Mouse (Mus musculus) hindbrain, postnatal 0 days (tissue): ENCODE measurements around the gene Wasf2. TPM values are rescaled to one million over a fixed set of nuclear protein-coding genes. Genes with fewer than 3 reads are reported as not detected.
A peak's percentile ranks its signal among the peaks of the same experiment; 100 is the strongest.

Source experiments
- ATAC-seq: fragments of 200-750 bp; cut with Nextera tagmentation; 2 replicates; pipeline ENCODE4 v1.8.0; 2017; ENCODE audit warnings: mild to moderate bottlenecking, moderate TSS enrichment, moderate library complexity
- DNase-seq: peaks from one replicate; pipeline ENCODE4 v3.0.0-alpha.2; 2015; ENCODE audit warnings: low spot score
- H3K27ac ChIP-seq: fragments of 300-500 bp; sonication (generic); 2 replicates; pipeline ENCODE4 v1.5.1; 2014; ENCODE audit warnings: mild to moderate bottlenecking
- H3K27me3 ChIP-seq: fragments of 300-500 bp; sonication (generic); 2 replicates; pipeline ENCODE4 v1.6.1; 2014; ENCODE audit warnings: low read length, mixed read lengths; ENCODE audit not compliant: insufficient read depth
- H3K36me3 ChIP-seq: fragments of 300-500 bp; sonication (generic); 2 replicates; pipeline ENCODE4 v1.6.1; 2014; ENCODE audit warnings: low read length, mixed read lengths; ENCODE audit not compliant: insufficient read depth
- H3K4me1 ChIP-seq: fragments of 300-500 bp; sonication (generic); 2 replicates; pipeline ENCODE4 v1.6.1; 2014; ENCODE audit warnings: antibody characterized with exemption, low read length, mixed read lengths; ENCODE audit not compliant: insufficient read depth
- H3K4me2 ChIP-seq: fragments of 300-500 bp; sonication (generic); 2 replicates; pipeline ENCODE4 v1.6.1; 2014; ENCODE audit warnings: low read depth, mild to moderate bottlenecking, low read length, moderate library complexity, mixed read lengths
- H3K4me3 ChIP-seq: fragments of 300-500 bp; sonication (generic); 2 replicates; pipeline ENCODE4 v1.5.1; 2014; ENCODE audit warnings: low read length
- H3K9ac ChIP-seq: fragments of 300-500 bp; sonication (generic); replicated peaks from 2 replicates; pipeline ENCODE4 v1.6.1; 2014; ENCODE audit warnings: mild to moderate bottlenecking, low read length, moderate library complexity, mixed read lengths
- H3K9me3 ChIP-seq: fragments of 300-500 bp; sonication (generic); 2 replicates; pipeline ENCODE4 v1.6.1; 2016; ENCODE audit warnings: low read length, mixed read lengths
- CTCF ChIP-seq: IDR thresholded peaks from 2 replicates; pipeline ENCODE4 v1.5.1; 2016; ENCODE audit warnings: antibody characterized with exemption, control low read depth, low read depth
- WGBS: fragments of 180-500 bp; shearing (Covaris S2); extraction: QIAGEN DNeasy Blood & Tissue Kit; methylation state at CpG from one replicate; pipeline ENCODE4 v1.1.7; 2014; 5-methylcytosine and 5-hydroxymethylcytosine counted together
- polyA plus RNA-seq: library from polyadenylated mRNA; unstranded; fragments of >200 nt; fragmentation: Nextera tagmentation; extraction: Ambion mirVana; gene quantifications from 2 replicates; pipeline ENCODE4 v1.2.1, GENCODE M21; 2015
- total RNA-seq: library from RNA; depleted of rRNA; stranded (reverse); fragments of >200 nt; gene quantifications from 2 replicates; pipeline ENCODE4 v1.2.3, GENCODE M21; 2014

The Wasf2 gene
- total and polyA plus RNA-seq, 2 experiments from 2014 or later: 14.1 to 27.5 TPM

- DNase-seq (no peak), ATAC-seq (no peak)
- Histone ChIP-seq H3K27me3 (no peaks in the 10 kb centered on the region), H3K4me1 (peaks cover 8% of the 10 kb centered on the region), H3K4me2 (no peak overlapping the region), H3K27ac (no peak overlapping the region), H3K9me3 (0 out of 2 replicates have a peak, but pooled peaks cover 4% of the 10 kb centered on the region), H3K9ac (no peak overlapping the region), H3K4me3 (no peak overlapping the region), H3K36me3 (no peaks in the 10 kb centered on the region)
- TF ChIP-seq CTCF: no peak
- 33% methylated on average over 1 of the region's 1 CpGs for whole genome bisulfite sequencing
Observed at GRCm38 (mm10) chr4:133121416-133121815, 8.9 kb upstream of the Wasf2 start.

DNA sequence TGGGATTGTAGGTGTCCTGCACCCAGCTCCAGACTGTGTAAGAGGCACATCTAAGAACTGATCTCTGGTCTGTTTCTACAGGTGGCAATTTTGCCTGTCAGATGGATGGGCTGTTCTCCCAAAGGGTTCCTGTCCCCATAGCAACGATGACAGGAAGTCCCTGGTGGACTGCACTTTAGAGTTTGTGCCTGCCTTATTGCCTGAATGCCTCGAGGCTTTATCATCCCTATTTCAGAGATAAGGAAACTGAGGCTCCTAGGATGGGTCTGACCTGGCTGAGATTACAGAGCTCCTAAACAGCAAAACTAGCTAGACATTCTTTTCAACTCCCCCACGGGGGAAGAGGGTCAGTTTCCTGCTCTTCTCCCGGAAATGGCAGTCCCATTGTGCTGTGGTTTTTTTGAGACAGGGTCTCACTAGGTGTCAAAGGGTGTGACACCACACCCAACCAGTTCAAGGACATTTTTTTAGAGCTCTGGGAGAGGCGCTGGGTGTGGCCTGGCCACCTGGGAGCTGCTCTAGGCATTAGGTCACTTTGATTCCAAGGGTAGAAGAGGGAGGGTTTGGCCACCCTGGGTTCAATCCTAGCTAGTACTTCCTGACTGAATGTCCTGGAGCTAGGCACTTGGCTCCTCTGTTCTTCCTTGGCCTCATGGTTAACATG lies 8.2 kb upstream of the Wasf2 start:
- ATAC-seq: no peak

GRCm38 (mm10) chr4:133127079-133127478 lies 3.2 kb upstream of the Wasf2 start:
- DNase-seq (no peak), ATAC-seq (no peak)
- Histone ChIP-seq H3K36me3 (no peaks in the 10 kb centered on the region), H3K27me3 (no peaks in the 10 kb centered on the region), H3K9ac (no peak overlapping the region), H3K4me3 (no peak overlapping the region), H3K27ac (no peak overlapping the region), H3K4me2 (no peak overlapping the region), H3K9me3 (0 out of 2 replicates have a peak, but pooled peaks cover 4% of the 10 kb centered on the region), H3K4me1 (peaks cover 17% of the 10 kb centered on the region)
- TF ChIP-seq CTCF: no peak
- WGBS: 87% methylated on average over 3 of the region's 3 CpGs

More for the DNA sequence above, 8.2 kb upstream of the Wasf2 start:
- Histone ChIP-seq H3K4me1 (peaks cover 8% of the 10 kb centered on the region), H3K9ac (no peak overlapping the region), H3K36me3 (no peaks in the 10 kb centered on the region), H3K27me3 (no peaks in the 10 kb centered on the region), H3K4me2 (no peak overlapping the region), H3K9me3 (0 out of 2 replicates have a peak, but pooled peaks cover 4% of the 10 kb centered on the region), H3K27ac (no peak overlapping the region), H3K4me3 (no peak overlapping the region)
- 43% methylated on average over 5 of the region's 5 CpGs for WGBS
- no peak for TF ChIP-seq CTCF
- DNase-seq: no peak

DNA sequence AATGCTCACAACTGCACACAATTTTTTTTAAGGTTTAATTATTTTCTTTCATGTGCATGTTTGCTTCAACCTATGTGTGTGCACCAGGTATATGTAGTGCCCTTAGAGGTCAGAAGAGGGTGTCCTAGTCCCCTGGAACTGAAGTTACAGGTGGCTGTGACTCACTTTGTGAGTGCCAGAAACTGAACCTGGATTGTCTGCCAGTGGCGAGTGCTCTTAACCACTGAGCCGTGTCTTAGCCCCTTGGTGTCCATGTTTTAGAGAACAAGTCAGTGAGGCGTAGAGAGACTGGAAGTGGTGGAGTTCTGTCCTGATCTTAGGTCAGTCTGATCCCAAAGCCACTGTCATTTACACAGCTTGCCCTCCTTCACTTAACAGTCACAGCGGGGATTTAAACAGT lies 2.4 kb upstream of the Wasf2 start:
- H3K4me1 ChIP-seq: peaks cover 23% of the 10 kb centered on the region
- H3K4me3 ChIP-seq: no peak overlapping the region
- H3K9ac ChIP-seq: no peak overlapping the region
- no peak for TF ChIP-seq CTCF
- WGBS: 72% methylated on average over 4 of the region's 4 CpGs
- ATAC-seq (no peak), DNase-seq (no peak)
- H3K4me2 ChIP-seq: no peak overlapping the region
- no peaks in the 10 kb centered on the region for H3K27me3 ChIP-seq
- 0 out of 2 replicates have a peak, but pooled peaks cover 4% of the 10 kb centered on the region for H3K9me3 ChIP-seq
- H3K27ac ChIP-seq: no peak overlapping the region
- no peaks in the 10 kb centered on the region for H3K36me3 ChIP-seq

GRCm38 (mm10) chr4:133129391-133129790 lies 914 bp upstream of the Wasf2 start:
- Histone ChIP-seq H3K4me1 (peaks cover 24% of the 10 kb centered on the region), H3K36me3 (no peaks in the 10 kb centered on the region), H3K27me3 (no peaks in the 10 kb centered on the region), H3K4me3 (peak overlapping the region; percentile 93), H3K9ac (peak overlapping the region; percentile 72; the same call in 1 of the 2 replicates), H3K4me2 (peak overlapping the region; percentile 97), H3K9me3 (0 out of 2 replicates have a peak, but pooled peaks cover under 1% of the 10 kb centered on the region), H3K27ac (peak overlapping the region; percentile 54; the same call in 1 of the 2 replicates)
- DNase-seq: no peak
- TF ChIP-seq CTCF: no peak
- WGBS: 30% methylated on average over 11 of the region's 11 CpGs
- ATAC-seq: no peak

DNA sequence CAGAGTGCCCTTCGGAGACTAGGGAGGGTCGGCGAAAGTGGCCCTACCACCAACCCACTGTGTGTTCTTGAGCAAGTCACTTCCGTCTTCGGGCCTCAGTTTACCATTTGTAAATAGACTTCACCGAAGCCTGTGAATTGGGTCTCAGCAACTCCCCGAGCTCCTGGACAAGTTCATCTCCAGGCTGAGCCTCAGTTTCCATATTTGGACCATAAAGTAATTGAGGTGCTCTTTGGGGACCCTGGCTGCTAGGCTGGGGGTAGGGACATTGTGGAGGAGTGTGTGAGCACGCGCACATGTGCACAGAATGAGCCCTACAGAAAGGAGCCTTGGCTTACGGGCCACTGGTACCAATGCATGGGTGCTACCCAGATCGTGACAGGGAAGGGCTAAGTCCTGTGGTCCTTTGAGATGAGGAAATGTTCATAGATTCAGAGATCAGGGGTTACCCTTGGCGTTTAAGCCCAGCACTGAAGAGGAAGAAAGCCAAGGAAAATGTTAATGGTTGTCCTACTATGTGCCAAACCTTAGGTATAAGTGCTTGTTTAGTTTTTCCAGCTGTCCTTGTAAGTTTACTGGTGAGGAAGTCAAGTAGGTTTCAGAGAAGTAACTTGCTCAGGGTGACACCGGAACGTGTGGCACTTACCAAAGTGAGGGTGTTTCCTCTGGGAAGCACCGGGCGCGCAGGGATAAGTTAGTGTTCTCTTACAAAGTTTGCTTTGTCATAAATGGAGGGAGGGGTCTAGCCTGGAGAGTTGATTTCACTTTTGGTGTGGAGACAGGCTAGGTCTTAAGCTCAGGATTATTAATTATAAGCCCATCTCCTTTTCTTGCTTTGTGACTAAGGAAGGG lies 811 bp downstream of the Wasf2 start:
- Histone ChIP-seq H3K9ac (peak overlapping the region; percentile 72), H3K9me3 (no peaks in the 10 kb centered on the region), H3K4me1 (peaks cover 24% of the 10 kb centered on the region), H3K27ac (peak overlapping the region; percentile 75), H3K27me3 (no peaks in the 10 kb centered on the region), H3K4me2 (peak overlapping the region; percentile 97), H3K36me3 (no peaks in the 10 kb centered on the region), H3K4me3 (peak overlapping the region; percentile 93)
- DNase-seq: peak; percentile 9
- ATAC-seq: no peak
- TF ChIP-seq CTCF: no peak
- WGBS: 6% methylated on average over 17 of the region's 17 CpGs
